Mouse (Mus musculus): ENCODE results near the gene Vgf.

GRCm38 (mm10) chr5:137045402-137046323 is 19.5 kb downstream of the Vgf start, which contains the start of gene Ap1s1:
- TF ChIP-seq GATA1 (IDR thresholded peaks at IDR 0.05; ENCODE audit: low read length), result no peak
- TF ChIP-seq TAL1 (IDR thresholded peaks at IDR 0.05; ENCODE audit: low read length), result no peak

All from erythroblast, embryonic 14.5 days (primary cell).